Mouse (Mus musculus) myocyte (in vitro differentiated cells): Measurements from ENCODE around the gene Cenpf.

Experiments
- CEBPB ChIP-seq: IDR thresholded peaks from 2 replicates; pipeline ENCODE4 v1.6.1; 2011; ENCODE audit warnings: mild to moderate bottlenecking, moderate library complexity; ENCODE audit not compliant: poor library complexity, insufficient read depth, severe bottlenecking
- E2F4 ChIP-seq: IDR thresholded peaks from one replicate; pipeline ENCODE4 v1.6.1; 2011; ENCODE audit warnings: mild to moderate bottlenecking, control low read depth, moderate library complexity; ENCODE audit not compliant: insufficient read depth
- MAX ChIP-seq: IDR thresholded peaks from one replicate; pipeline ENCODE4 v1.6.1; 2011; ENCODE audit warnings: low read depth, mild to moderate bottlenecking, control low read depth
- MYOD1 ChIP-seq, 3 experiments: IDR thresholded peaks; one replicate each; pipeline ENCODE4 v1.6.1; 2011; ENCODE audit warnings: control low read depth in 2 of 3, low read depth in 2 of 3, mild to moderate bottlenecking in 2 of 3, moderate library complexity in 1 of 3; ENCODE audit not compliant: insufficient read length in 2 of 3, control insufficient read depth in 1 of 3
- MYOG ChIP-seq, 3 experiments: IDR thresholded peaks; one replicate each; pipeline ENCODE4 v1.6.1; 2011; ENCODE audit warnings: control low read depth in 2 of 3, low read depth in 2 of 3, mild to moderate bottlenecking in 2 of 3; ENCODE audit not compliant: insufficient read length in 2 of 3, control insufficient read depth in 1 of 3, insufficient read depth in 1 of 3
- POLR2A ChIP-seq: IDR thresholded peaks from one replicate; pipeline ENCODE4 v1.6.1; 2011; ENCODE audit warnings: low read depth, mild to moderate bottlenecking, control low read depth, moderate library complexity; ENCODE audit not compliant: insufficient read length
- POLR2AphosphoS2 ChIP-seq: IDR thresholded peaks from one replicate; pipeline ENCODE4 v1.6.1; 2011; ENCODE audit warnings: low read depth, control low read depth; ENCODE audit not compliant: insufficient read length
- REST ChIP-seq: IDR thresholded peaks from one replicate; pipeline ENCODE4 v1.6.1; 2011; ENCODE audit warnings: mild to moderate bottlenecking, control low read depth, moderate library complexity; ENCODE audit not compliant: insufficient read depth, insufficient read length
- SRF ChIP-seq: IDR thresholded peaks from one replicate; pipeline ENCODE4 v1.6.1; 2011; ENCODE audit warnings: low read depth; ENCODE audit not compliant: control insufficient read depth, insufficient read length
- TCF12 ChIP-seq: IDR thresholded peaks from one replicate; pipeline ENCODE4 v1.6.1; 2011; ENCODE audit warnings: mild to moderate bottlenecking, control low read depth; ENCODE audit not compliant: poor library complexity, insufficient read depth, severe bottlenecking
- USF1 ChIP-seq: IDR thresholded peaks from one replicate; pipeline ENCODE4 v1.6.1; 2011; ENCODE audit warnings: low read depth, mild to moderate bottlenecking, control low read depth, moderate library complexity

GRCm38 (mm10) chr1:189695321-189695720 is 7.4 kb upstream of the Cenpf start:
- TF ChIP-seq POLR2AphosphoS2 (no peak), MYOD1 (IDR thresholded peaks at IDR 0.05; ENCODE audit: control insufficient read depth in 1 of 3, insufficient read length in 2 of 3, low read depth in 2 of 3) (no peak), POLR2A (no peak), E2F4 (no peak), USF1 (no peak), MAX (no peak), REST (no peak), SRF (no peak), MYOG (IDR thresholded peaks at IDR 0.05; ENCODE audit: control insufficient read depth in 1 of 3, insufficient read depth in 1 of 3, insufficient read length in 2 of 3, low read depth in 2 of 3) (no peak), TCF12 (no peak), CEBPB (no peak)
